8 mouse cellular contexts compared by ENCODE assay signal in the genomic region with DNA sequence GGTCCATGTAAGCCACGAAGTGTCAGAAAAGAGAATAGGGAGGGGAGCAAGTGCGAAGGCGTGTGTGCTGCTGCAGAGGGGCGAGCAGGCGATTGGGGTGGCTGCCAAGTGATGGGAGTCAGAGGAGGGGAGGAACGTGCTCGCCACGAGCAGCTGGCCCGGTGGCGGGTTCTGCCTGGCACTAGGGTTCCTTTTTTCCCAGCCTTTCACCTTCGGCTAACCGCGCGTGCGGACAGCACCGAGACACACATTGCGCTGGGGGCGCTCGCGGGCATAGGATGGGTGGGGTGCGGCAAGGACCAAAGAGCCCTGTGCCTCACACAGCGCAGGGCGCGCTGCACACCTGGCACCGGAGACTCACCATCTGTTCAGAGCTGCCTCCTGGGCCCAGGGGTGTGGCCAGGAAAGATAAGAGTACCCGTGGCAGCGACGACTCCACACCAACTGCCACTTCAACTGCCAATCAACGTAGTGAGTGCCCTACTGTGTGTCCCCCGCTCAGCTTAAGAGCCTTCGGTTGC. TPM values are rescaled to one million over a fixed set of nuclear protein-coding genes. Genes with fewer than 3 reads are reported as not detected.
DNase-seq lines count a peak whose midpoint lies in the region; ATAC-seq and TF ChIP-seq lines count a peak whose summit lies in the region.

No protein-coding gene starts in this region.

- peak overlapping the region; percentile 53 for H3K4me3 ChIP-seq in embryonic facial prominence, embryonic 12.5 days
- peak overlapping the region; percentile 44 for H3K4me3 ChIP-seq in intestine, postnatal 0 days (ENCODE audit: low read depth, low read length)
- H3K4me3 ChIP-seq in limb, embryonic 10.5 days: peak overlapping the region; percentile 72
- H3K4me3 ChIP-seq in midbrain, embryonic 11.5 days (ENCODE audit: low read depth, low read length): peak overlapping the region; percentile 47

- 0 out of 2 replicates have a peak, but pooled peaks cover 7% of the 10 kb centered on the region for H3K4me1 ChIP-seq in embryonic facial prominence, embryonic 12.5 days
- no peaks in the 10 kb centered on the region for H3K4me1 ChIP-seq in intestine, postnatal 0 days (replicated peaks; ENCODE audit: control insufficient read depth, insufficient read depth, low read length)
- peaks cover 30% of the 10 kb centered on the region for H3K4me1 ChIP-seq in limb, embryonic 10.5 days
- peaks cover 9% of the 10 kb centered on the region; the same call in 1 of the 2 replicates for H3K4me1 ChIP-seq in midbrain, embryonic 11.5 days (ENCODE audit: control insufficient read depth, insufficient read depth, low read length)

- WGBS in embryonic facial prominence, embryonic 12.5 days: 2% methylated on average over 31 of the region's 31 CpGs
- 1% methylated on average over 27 of the region's 31 CpGs for WGBS in intestine, postnatal 0 days
- 1% methylated on average over 31 of the region's 31 CpGs for WGBS in limb, embryonic 10.5 days
- whole genome bisulfite sequencing in midbrain, embryonic 11.5 days: 2% methylated on average over 31 of the region's 31 CpGs

- peak; percentile 65 for ATAC-seq in embryonic facial prominence, embryonic 12.5 days (ENCODE audit: insufficient number of reproducible peaks, insufficient read depth, low FRiP score, low TSS enrichment)
- ATAC-seq in intestine, postnatal 0 days: peak; percentile 90
- peak; percentile 71 for ATAC-seq in midbrain, embryonic 11.5 days (ENCODE audit: low FRiP score)

- peak; percentile 91 for TF ChIP-seq CTCF in intestine, postnatal 0 days (IDR thresholded peaks at IDR 0.05; ENCODE audit: low read depth)

- no peaks in the 10 kb centered on the region for H3K36me3 ChIP-seq in embryonic facial prominence, embryonic 12.5 days
- no peaks in the 10 kb centered on the region for H3K36me3 ChIP-seq in intestine, postnatal 0 days (ENCODE audit: control insufficient read depth, insufficient read depth)
- no peaks in the 10 kb centered on the region for H3K36me3 ChIP-seq in limb, embryonic 10.5 days
- no peaks in the 10 kb centered on the region for H3K36me3 ChIP-seq in midbrain, embryonic 11.5 days (ENCODE audit: control insufficient read depth, insufficient read depth, low read length)

- H3K4me2 ChIP-seq in embryonic facial prominence, embryonic 12.5 days (replicated peaks): peak overlapping the region; percentile 97
- H3K4me2 ChIP-seq in intestine, postnatal 0 days (replicated peaks; ENCODE audit: low read depth): peak overlapping the region; percentile 90
- H3K4me2 ChIP-seq in midbrain, embryonic 11.5 days: peak overlapping the region; percentile 94

- peak; percentile 87 to 90 for DNase-seq in adrenal gland, postnatal 36 days
- DNase-seq in heart, adult 11 months: peak; percentile 98
- DNase-seq in limb, embryonic 10.5 days (ENCODE audit: low spot score): peak; percentile 85
- peak; percentile 98 for DNase-seq in midbrain, embryonic 11.5 days (ENCODE audit: low spot score, missing footprints)
- peak; percentile 88 for DNase-seq in right cerebral cortex, postnatal 4 days
- DNase-seq in urinary bladder, postnatal 36 days (ENCODE audit: low spot score in 2 of 2): peak; percentile 70 to 82

- H3K27me3 ChIP-seq in embryonic facial prominence, embryonic 12.5 days: no peaks in the 10 kb centered on the region
- H3K27me3 ChIP-seq in intestine, postnatal 0 days (replicated peaks; ENCODE audit: control insufficient read depth, insufficient read depth, low read length): no peaks in the 10 kb centered on the region
- 0 out of 2 replicates have a peak, but pooled peaks cover 4% of the 10 kb centered on the region for H3K27me3 ChIP-seq in limb, embryonic 10.5 days (ENCODE audit: low read depth, poor library complexity, severe bottlenecking)
- no peaks in the 10 kb centered on the region for H3K27me3 ChIP-seq in midbrain, embryonic 11.5 days (ENCODE audit: control insufficient read depth, insufficient read depth, low read length)

- no peaks in the 10 kb centered on the region for H3K9me3 ChIP-seq in embryonic facial prominence, embryonic 12.5 days
- H3K9me3 ChIP-seq in intestine, postnatal 0 days (ENCODE audit: control insufficient read depth): no peaks in the 10 kb centered on the region
- no peaks in the 10 kb centered on the region; the same call in 1 of the 2 replicates for H3K9me3 ChIP-seq in limb, embryonic 10.5 days (replicated peaks)
- H3K9me3 ChIP-seq in midbrain, embryonic 11.5 days (ENCODE audit: control insufficient read depth, low read length): no peaks in the 10 kb centered on the region

- H3K27ac ChIP-seq in embryonic facial prominence, embryonic 12.5 days: peak overlapping the region; percentile 89; the same call in 1 of the 2 replicates
- H3K27ac ChIP-seq in intestine, postnatal 0 days (ENCODE audit: low read depth, low read length): peak overlapping the region; percentile 65; the same call in 1 of the 2 replicates
- H3K27ac ChIP-seq in limb, embryonic 10.5 days: peak overlapping the region; percentile 87
- peak overlapping the region; percentile 95 for H3K27ac ChIP-seq in midbrain, embryonic 11.5 days (ENCODE audit: low read depth, low read length)

- H3K9ac ChIP-seq in embryonic facial prominence, embryonic 12.5 days: peak overlapping the region; percentile 59
- peak overlapping the region; percentile 35; the same call in 1 of the 2 replicates for H3K9ac ChIP-seq in intestine, postnatal 0 days (ENCODE audit: low read depth, low read length)
- H3K9ac ChIP-seq in midbrain, embryonic 11.5 days (ENCODE audit: low read length): peak overlapping the region; percentile 83

RNA-seq across cellular contexts. Expression of a gene that starts 6.0 kb away (rescaled TPM):
- total RNA-seq in adrenal gland, postnatal 36 days (2021): 10 to 100 TPM; 20.6 to 25.2 TPM
- 142 and 153 TPM in 2 replicates for polyA plus RNA-seq in embryonic facial prominence, embryonic 12.5 days (2016; fragmentation: Nextera tagmentation; extraction: Ambion mirVana)
- 17.9 and 18.4 TPM in 2 replicates for polyA plus RNA-seq in intestine, postnatal 0 days (2015; fragmentation: Nextera tagmentation; extraction: Ambion mirVana)
- polyA plus RNA-seq in limb, embryonic 10.5 days (2016; fragmentation: Nextera tagmentation; extraction: Ambion mirVana): 53.9 and 72.0 TPM in 2 replicates
- 164 and 175 TPM in 2 replicates for polyA plus RNA-seq in midbrain, embryonic 11.5 days (2014; fragmentation: Nextera tagmentation; extraction: Ambion mirVana)

Comparison
In these comparisons a context has a peak if more than half of its experiments do, and no peak if none do; other contexts are left out.
1. Peak in every context shown above with its lines: DNase-seq, ATAC-seq, H3K4me3 ChIP-seq and H3K27ac ChIP-seq.